Mouse (Mus musculus) CD4-positive, CD25-positive, alpha-beta regulatory T cell, adult 2 months (primary cell): Measurements from ENCODE around the gene Socs4.
A peak's percentile ranks its signal among the peaks of the same experiment; 100 is the strongest.
"Not testable (repeated sequence)": the region's sequence is repeated elsewhere in the genome, so short reads cannot be mapped to it uniquely, and the experiment has no call there.

Experiments
- DNase-seq: peaks from one replicate; pipeline ENCODE4 v3.0.0-alpha.2; 2012; ENCODE audit warnings: low read depth, low spot score

The Socs4 gene

GRCm38 (mm10) chr14:47287021-47287420, 10.3 kb downstream of the Socs4 start:
- no peak for DNase-seq

GRCm38 (mm10) chr14:47291772-47292171, 15.0 kb downstream of the Socs4 start:
- no peak for DNase-seq

- no peak for DNase-seq
Observed at GRCm38 (mm10) chr14:47294136-47294535, 17.4 kb downstream of the Socs4 start.

GRCm38 (mm10) chr14:47296232-47296631, 19.5 kb downstream of the Socs4 start:
- DNase-seq = no peak

- peak; percentile 92 for DNase-seq
Observed at GRCm38 (mm10) chr14:47297785-47298407, 21.2 kb downstream of the Socs4 start, which contains the start of gene Mapk1ip1l. Mapk1ip1l (plus strand) TSS chr14:47298266.

GRCm38 (mm10) chr14:47298408-47298792, 21.7 kb downstream of the Socs4 start:
- peak; percentile 61 for DNase-seq

- DNase-seq = peak; percentile 62
Observed at GRCm38 (mm10) chr14:47298819-47299261, 22.1 kb downstream of the Socs4 start.

- DNase-seq = no peak
Observed at GRCm38 (mm10) chr14:47302885-47303680, 26.4 kb downstream of the Socs4 start.

- no peak for DNase-seq
Observed at GRCm38 (mm10) chr14:47304814-47305405, 28.2 kb downstream of the Socs4 start.

GRCm38 (mm10) chr14:47305933-47306332, 29.2 kb downstream of the Socs4 start:
- no peak for DNase-seq

GRCm38 (mm10) chr14:47307669-47308068, 30.9 kb downstream of the Socs4 start:
- DNase-seq = no peak

- no peak for DNase-seq
Observed at GRCm38 (mm10) chr14:47309061-47309460, 32.3 kb downstream of the Socs4 start.

GRCm38 (mm10) chr14:47310342-47311181, 33.8 kb downstream of the Socs4 start:
- DNase-seq = no peak

GRCm38 (mm10) chr14:47319362-47319761, 42.6 kb downstream of the Socs4 start:
- no peak for DNase-seq

- DNase-seq = not testable (repeated sequence)
Observed at GRCm38 (mm10) chr14:47321581-47321980, 44.9 kb downstream of the Socs4 start.

- DNase-seq = no peak
Observed at GRCm38 (mm10) chr14:47325965-47326761, 49.4 kb downstream of the Socs4 start.

- no peak for DNase-seq
Observed at GRCm38 (mm10) chr14:47327347-47327746, 50.6 kb downstream of the Socs4 start.

- no peak for DNase-seq
Observed at GRCm38 (mm10) chr14:47331920-47332319, 55.2 kb downstream of the Socs4 start.

GRCm38 (mm10) chr14:47334819-47335218, 58.1 kb downstream of the Socs4 start:
- peak; percentile 82 for DNase-seq

GRCm38 (mm10) chr14:47335300-47335699, 58.6 kb downstream of the Socs4 start:
- DNase-seq = no peak
